Mouse (Mus musculus) liver, postnatal 0 days (tissue): ENCODE results near the gene Siglecf. TPM values are rescaled to one million over a fixed set of nuclear protein-coding genes. Genes with fewer than 3 reads are reported as not detected.
A peak's percentile ranks its signal among the peaks of the same experiment; 100 is the strongest.

Source experiments
- ATAC-seq: fragments of 200-750 bp; cut with Nextera tagmentation; 2 replicates; pipeline ENCODE4 v1.8.0; 2017; ENCODE audit warnings: mild to moderate bottlenecking, moderate library complexity
- DNase-seq: peaks from one replicate; pipeline ENCODE4 v3.0.0-alpha.2; 2016
- H3K27ac ChIP-seq: fragments of 300-500 bp; sonication (generic); 2 replicates; pipeline ENCODE4 v1.5.1; 2014; ENCODE audit warnings: antibody characterized with exemption, moderate library complexity, mild to moderate bottlenecking, low read depth
- H3K27me3 ChIP-seq: fragments of 300-500 bp; sonication (generic); 2 replicates; pipeline ENCODE4 v1.6.1; 2014; ENCODE audit warnings: low read length, control low read depth, mixed read lengths; ENCODE audit not compliant: insufficient read depth
- H3K36me3 ChIP-seq: fragments of 300-500 bp; sonication (generic); replicated peaks from 2 replicates; pipeline ENCODE4 v1.6.1; 2014; ENCODE audit warnings: mild to moderate bottlenecking, control low read depth, low read length, moderate library complexity, mixed read lengths; ENCODE audit not compliant: insufficient read depth
- H3K4me1 ChIP-seq: fragments of 300-500 bp; sonication (generic); 2 replicates; pipeline ENCODE4 v1.6.1; 2014; ENCODE audit warnings: antibody characterized with exemption, mild to moderate bottlenecking, control low read depth; ENCODE audit not compliant: insufficient read depth
- H3K4me2 ChIP-seq: fragments of 300-500 bp; sonication (generic); 2 replicates; pipeline ENCODE4 v1.6.1; 2014; ENCODE audit warnings: low read depth, mild to moderate bottlenecking, low read length, moderate library complexity, mixed read lengths
- H3K4me3 ChIP-seq: fragments of 300-500 bp; sonication (generic); 2 replicates; pipeline ENCODE4 v1.5.1; 2014; ENCODE audit warnings: low read depth, low read length
- H3K9ac ChIP-seq: fragments of 300-500 bp; sonication (generic); replicated peaks from 2 replicates; pipeline ENCODE4 v1.6.1; 2014; ENCODE audit warnings: mild to moderate bottlenecking, moderate library complexity
- H3K9me3 ChIP-seq: fragments of 300-500 bp; sonication (generic); 2 replicates; pipeline ENCODE4 v1.6.1; 2016; ENCODE audit warnings: mild to moderate bottlenecking, control low read depth, low read length, mixed read lengths
- CTCF ChIP-seq: sonication (generic); IDR thresholded peaks from 2 replicates; pipeline ENCODE4 v1.5.1; 2016; ENCODE audit warnings: antibody characterized with exemption, low read depth
- EP300 ChIP-seq: IDR thresholded peaks from 2 replicates; pipeline ENCODE4 v1.6.1; 2016; ENCODE audit warnings: antibody characterized with exemption, low read depth, mild to moderate bottlenecking
- WGBS: fragments of 180-500 bp; shearing (Covaris S2); extraction: QIAGEN DNeasy Blood & Tissue Kit; methylation state at CpG from one replicate; pipeline ENCODE4 v1.1.7; 2014; ENCODE audit not compliant: insufficient replicate concordance; 5-methylcytosine and 5-hydroxymethylcytosine counted together
- polyA plus RNA-seq: library from polyadenylated mRNA; unstranded; fragments of >200 nt; fragmentation: Nextera tagmentation; extraction: Ambion mirVana; gene quantifications from 2 replicates; pipeline ENCODE4 v1.2.1, GENCODE M21; 2015

The Siglecf gene
- polyA plus RNA-seq, 1 experiment from 2014 or later: 0.96 TPM

- Histone ChIP-seq H3K4me1 (no peaks in the 10 kb centered on the region), H3K36me3 (no peaks in the 10 kb centered on the region), H3K4me3 (no peak overlapping the region), H3K27ac (no peak overlapping the region), H3K4me2 (no peak overlapping the region), H3K27me3 (no peaks in the 10 kb centered on the region), H3K9ac (no peak overlapping the region), H3K9me3 (no peaks in the 10 kb centered on the region)
- WGBS: 72% methylated on average over 2 of the region's 2 CpGs
- TF ChIP-seq CTCF (no peak), EP300 (no peak)
- no peak for DNase-seq
- no peak for ATAC-seq
Measured at GRCm38 (mm10) chr7:43399501-43399900, 48.4 kb downstream of the Siglecf start.

- Histone ChIP-seq H3K4me2 (no peak overlapping the region), H3K9me3 (no peaks in the 10 kb centered on the region), H3K4me3 (no peak overlapping the region), H3K4me1 (no peaks in the 10 kb centered on the region), H3K9ac (no peak overlapping the region), H3K36me3 (no peaks in the 10 kb centered on the region), H3K27ac (no peak overlapping the region), H3K27me3 (no peaks in the 10 kb centered on the region)
- 18% methylated on average over 2 of the region's 2 CpGs for WGBS
- ATAC-seq: no peak
- no peak for DNase-seq
- TF ChIP-seq EP300: no peak
- no peak for TF ChIP-seq CTCF
Measured at GRCm38 (mm10) chr7:43402718-43403117, 51.6 kb downstream of the Siglecf start.

- WGBS: 55% methylated on average over 3 of the region's 3 CpGs
- Histone ChIP-seq H3K27ac (peak overlapping the region; percentile 55; the same call in 1 of the 2 replicates), H3K4me1 (no peaks in the 10 kb centered on the region), H3K9me3 (no peaks in the 10 kb centered on the region), H3K27me3 (no peaks in the 10 kb centered on the region), H3K9ac (no peak overlapping the region), H3K36me3 (no peaks in the 10 kb centered on the region), H3K4me3 (no peak overlapping the region), H3K4me2 (no peak overlapping the region)
- no peak for DNase-seq
- TF ChIP-seq EP300: no peak
- no peak for TF ChIP-seq CTCF
- no peak for ATAC-seq
Measured at GRCm38 (mm10) chr7:43407573-43407972, 56.4 kb downstream of the Siglecf start.

GRCm38 (mm10) chr7:43408131-43408553 is 57.0 kb downstream of the Siglecf start, which contains the start of gene Siglecg:
Gene Siglecg (plus strand): TSS chr7:43408204.
- 43% methylated on average over 3 of the region's 4 CpGs for WGBS
- Histone ChIP-seq H3K4me3 (peak within 1 kb of the TSS; percentile 24; the same call in 1 of the 2 replicates), H3K4me1 (no peaks in the 10 kb centered on the region), H3K4me2 (peak within 1 kb of the TSS; percentile 47), H3K27ac (peak within 1 kb of the TSS; percentile 55), H3K36me3 (no peaks in the 10 kb centered on the region), H3K27me3 (no peaks in the 10 kb centered on the region), H3K9ac (no peak within 1 kb of the TSS), H3K9me3 (no peaks in the 10 kb centered on the region)
- TF ChIP-seq EP300: no peak
- no peak for TF ChIP-seq CTCF
- ATAC-seq (peak; percentile 44; the same call in 1 of the 2 replicates), DNase-seq (no peak)

- H3K27ac ChIP-seq: 0 out of 2 replicates have a peak overlapping the region, but pooled peaks have one; percentile 55
- H3K36me3 ChIP-seq: no peaks in the 10 kb centered on the region
- WGBS: 74% methylated on average over 3 of the region's 3 CpGs
- ATAC-seq (no peak), DNase-seq (no peak)
- peak overlapping the region; percentile 24; the same call in 1 of the 2 replicates for H3K4me3 ChIP-seq
- no peaks in the 10 kb centered on the region for H3K27me3 ChIP-seq
- no peak overlapping the region for H3K9ac ChIP-seq
- TF ChIP-seq EP300 (no peak), CTCF (no peak)
- peak overlapping the region; percentile 47 for H3K4me2 ChIP-seq
- no peaks in the 10 kb centered on the region for H3K4me1 ChIP-seq
- H3K9me3 ChIP-seq: no peaks in the 10 kb centered on the region
Measured at GRCm38 (mm10) chr7:43409084-43409483, 57.9 kb downstream of the Siglecf start.

Other genes with a start within 250 kb of the Siglecf start
- gene Zfp936, start 237.1 kb upstream of the Siglecf start, polyA plus RNA-seq: not detected in 2 replicates
- gene Zfp715, start 38.0 kb upstream of the Siglecf start, polyA plus RNA-seq: 3.9 and 4.1 TPM in 2 replicates
- gene Siglecg, start 56.9 kb downstream of the Siglecf start, polyA plus RNA-seq: 2.9 and 3.5 TPM in 2 replicates
- not detected in 2 replicates for gene Lim2, start 76.3 kb downstream of the Siglecf start, polyA plus RNA-seq
- gene Nkg7, start 85.7 kb downstream of the Siglecf start, polyA plus RNA-seq: 12.6 and 16.2 TPM in 2 replicates
- gene Cldnd2, start 89.4 kb downstream of the Siglecf start, polyA plus RNA-seq: 0.22 TPM in 1 of 2 replicates, not detected in the other
- gene Etfb, start 92.7 kb downstream of the Siglecf start, polyA plus RNA-seq: 759 and 760 TPM in 2 replicates
- gene Gm45233, start 92.8 kb downstream of the Siglecf start, polyA plus RNA-seq: 0.25 TPM in 1 of 2 replicates, not detected in the other
- gene Vsig10l, start 111.8 kb downstream of the Siglecf start, polyA plus RNA-seq: 0.70 and 1.4 TPM in 2 replicates
- gene Iglon5, start 138.7 kb downstream of the Siglecf start, polyA plus RNA-seq: not detected in 2 replicates
- not detected in 2 replicates for gene 4931406B18Rik, start 154.6 kb downstream of the Siglecf start, polyA plus RNA-seq
- 3.9 and 5.1 TPM in 2 replicates for gene Cd33, start 193.1 kb downstream of the Siglecf start, polyA plus RNA-seq
- 0.14 and 0.26 TPM in 2 replicates for gene Zfp658, start 210.9 kb downstream of the Siglecf start, polyA plus RNA-seq
- 1.3 TPM in 2 replicates for gene Zfp719, start 228.3 kb downstream of the Siglecf start, polyA plus RNA-seq